Mouse (Mus musculus) stomach, postnatal 0 days (tissue): ENCODE data around the gene Sox15. TPM values are rescaled to one million over a fixed set of nuclear protein-coding genes. Genes with fewer than 3 reads are reported as not detected.

Source experiments
- ATAC-seq: fragments of 200-750 bp; cut with Nextera tagmentation; 2 replicates; pipeline ENCODE4 v1.8.0; 2017; ENCODE audit not compliant: low FRiP score, low TSS enrichment
- DNase-seq: peaks from one replicate; pipeline ENCODE4 v3.0.0-alpha.2; 2016; ENCODE audit warnings: low spot score
- H3K27ac ChIP-seq: fragments of 300-500 bp; sonication (generic); replicated peaks from 2 replicates; pipeline ENCODE4 v1.5.1; 2014; ENCODE audit warnings: mild to moderate bottlenecking, control low read depth
- H3K27me3 ChIP-seq: fragments of 300-500 bp; sonication (generic); 2 replicates; pipeline ENCODE4 v1.6.1; 2014; ENCODE audit warnings: low read length; ENCODE audit not compliant: control insufficient read depth, insufficient read depth
- H3K36me3 ChIP-seq: fragments of 300-500 bp; sonication (generic); 2 replicates; pipeline ENCODE4 v1.6.1; 2014; ENCODE audit warnings: low read length, mixed read lengths; ENCODE audit not compliant: control insufficient read depth, insufficient read depth
- H3K4me1 ChIP-seq: fragments of 300-500 bp; sonication (generic); replicated peaks from 2 replicates; pipeline ENCODE4 v1.6.1; 2014; ENCODE audit warnings: antibody characterized with exemption; ENCODE audit not compliant: control insufficient read depth, insufficient read depth
- H3K4me2 ChIP-seq: fragments of 300-500 bp; sonication (generic); replicated peaks from 2 replicates; pipeline ENCODE4 v1.6.1; 2014; ENCODE audit warnings: low read depth, mild to moderate bottlenecking, control low read depth, moderate library complexity
- H3K4me3 ChIP-seq: fragments of 300-500 bp; sonication (generic); 2 replicates; pipeline ENCODE4 v1.5.1; 2014; ENCODE audit warnings: low read depth, low read length, control low read depth
- H3K9ac ChIP-seq: fragments of 300-500 bp; sonication (generic); 2 replicates; pipeline ENCODE4 v1.6.1; 2014; ENCODE audit warnings: mild to moderate bottlenecking, low read length, control low read depth, mixed read lengths
- H3K9me3 ChIP-seq: fragments of 300-500 bp; sonication (generic); 2 replicates; pipeline ENCODE4 v1.6.1; 2016; ENCODE audit warnings: low read length; ENCODE audit not compliant: control insufficient read depth
- CTCF ChIP-seq: IDR thresholded peaks from 2 replicates; pipeline ENCODE4 v1.5.1; 2016; ENCODE audit warnings: antibody characterized with exemption, low read depth, mild to moderate bottlenecking, moderate library complexity
- EP300 ChIP-seq: optimal IDR thresholded peaks from 2 replicates; pipeline ENCODE3; 2016; ENCODE audit warnings: antibody characterized with exemption
- WGBS: fragments of 180-500 bp; shearing (Covaris S2); extraction: QIAGEN DNeasy Blood & Tissue Kit; methylation state at CpG from one replicate; pipeline ENCODE4 v1.1.7; 2014; 5-methylcytosine and 5-hydroxymethylcytosine counted together
- polyA plus RNA-seq: library from polyadenylated mRNA; unstranded; fragments of >200 nt; fragmentation: Nextera tagmentation; extraction: Ambion mirVana; gene quantifications from 2 replicates; pipeline ENCODE4 v1.2.1, GENCODE M21; 2015

The Sox15 gene
- polyA plus RNA-seq, 1 experiment from 2014 or later, result 7.9 TPM

DNA sequence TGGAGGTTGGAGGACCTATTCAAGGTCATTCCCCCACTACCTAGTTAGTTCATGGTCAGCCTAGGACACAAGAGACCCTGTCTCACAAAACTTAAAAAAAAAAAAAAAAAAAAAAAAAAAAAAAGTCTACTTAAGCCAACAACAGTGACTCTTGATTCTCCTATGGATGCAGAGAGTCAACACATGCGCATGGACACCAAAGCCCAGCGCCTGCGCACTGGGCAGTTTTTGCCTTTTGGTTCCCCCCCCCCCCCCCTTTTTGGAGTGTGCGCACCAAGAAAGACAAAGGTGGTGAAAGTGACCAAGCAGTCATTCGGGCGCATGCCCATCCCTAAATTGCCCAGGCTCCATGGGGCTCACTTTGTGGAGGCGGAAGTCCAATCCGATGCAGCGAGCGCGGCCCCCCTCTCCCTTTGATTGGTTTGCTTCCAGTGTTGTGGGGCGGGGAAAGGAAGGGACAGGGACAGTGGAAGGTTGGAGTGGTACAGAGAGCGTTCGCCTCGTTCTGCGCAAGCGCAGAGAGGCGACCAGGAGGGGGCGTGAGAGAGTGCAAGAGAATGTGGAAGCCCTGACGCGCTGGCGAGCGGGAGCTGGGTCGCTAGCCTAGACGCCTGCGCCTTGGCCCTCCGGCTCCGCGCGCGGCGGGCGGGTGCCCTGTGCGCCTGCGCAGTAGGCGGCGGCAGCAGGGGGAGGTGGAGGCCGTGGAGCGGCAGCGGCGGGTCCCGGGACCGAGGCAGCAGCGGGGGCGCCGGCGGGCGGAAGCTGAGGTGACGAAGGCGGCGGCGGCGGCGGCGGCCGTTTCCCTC is 22.6 kb upstream of the Sox15 start, which contains the start of gene Fxr2:
Gene Fxr2, plus strand, starts transcription at position 707 of the 806 bp plus-strand sequence.
- under 1% methylated on average over 29 of the region's 56 CpGs for WGBS
- Histone ChIP-seq H3K36me3 (no peaks in the 10 kb centered on the region; the same call in 1 of the 2 replicates), H3K9ac (peak within 1 kb of the TSS; percentile 96), H3K27ac (peak within 1 kb of the TSS; percentile 98), H3K4me1 (no peaks in the 10 kb centered on the region), H3K4me2 (peak within 1 kb of the TSS; percentile 87), H3K27me3 (no peaks in the 10 kb centered on the region), H3K4me3 (peak within 1 kb of the TSS; percentile 93), H3K9me3 (no peaks in the 10 kb centered on the region)
- peak; percentile 98 for ATAC-seq
- peak; percentile 100 for DNase-seq
- no peak for TF ChIP-seq EP300
- peak; percentile 90 for TF ChIP-seq CTCF

DNA sequence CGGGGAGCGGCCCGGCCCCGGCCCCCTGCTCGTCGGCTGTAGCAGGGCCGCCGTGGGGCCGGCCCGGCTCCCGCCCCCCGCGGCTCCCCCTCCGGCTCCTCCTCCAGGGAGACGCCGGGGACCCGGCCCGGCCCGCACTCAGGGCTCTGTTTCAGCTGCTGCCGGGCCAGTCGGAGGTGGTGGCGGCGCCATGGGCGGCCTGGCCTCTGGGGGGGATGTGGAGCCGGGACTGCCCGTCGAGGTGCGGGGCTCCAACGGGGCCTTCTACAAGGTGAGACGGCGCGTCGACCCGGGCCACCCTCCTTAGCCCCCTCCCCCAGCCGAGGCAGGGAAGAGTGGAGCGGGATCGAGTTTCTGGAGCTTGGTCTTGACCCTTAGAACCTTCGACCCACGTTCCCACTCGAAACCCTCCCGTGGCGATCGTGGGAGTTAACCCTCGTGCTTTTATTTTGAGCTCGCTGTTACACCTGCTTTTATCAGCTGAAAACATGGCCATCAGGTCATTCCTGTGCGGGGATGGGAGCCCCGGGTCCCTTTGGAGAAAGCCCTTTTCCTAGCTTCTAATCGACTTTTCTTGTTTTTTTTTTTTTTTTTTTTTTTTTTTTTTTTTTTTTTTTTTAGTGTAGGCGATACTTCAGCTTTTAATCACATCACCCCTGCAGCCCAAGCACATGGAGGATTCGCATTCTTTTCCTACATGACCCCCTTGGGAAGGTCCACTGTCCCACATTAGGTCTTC is 21.8 kb upstream of the Sox15 start:
- under 1% methylated on average over 47 of the region's 50 CpGs for WGBS
- no peak for TF ChIP-seq EP300
- no peak for TF ChIP-seq CTCF
- H3K27ac ChIP-seq, result peak overlapping the region; percentile 98
- H3K9me3 ChIP-seq, result no peaks in the 10 kb centered on the region
- DNase-seq (no peak), ATAC-seq (peak; percentile 49)
- no peaks in the 10 kb centered on the region; the same call in 1 of the 2 replicates for H3K36me3 ChIP-seq
- H3K4me1 ChIP-seq, result no peaks in the 10 kb centered on the region
- H3K4me3 ChIP-seq, result peak overlapping the region; percentile 93
- H3K9ac ChIP-seq, result peak overlapping the region; percentile 96
- H3K27me3 ChIP-seq, result no peaks in the 10 kb centered on the region
- H3K4me2 ChIP-seq, result peak overlapping the region; percentile 87

DNA sequence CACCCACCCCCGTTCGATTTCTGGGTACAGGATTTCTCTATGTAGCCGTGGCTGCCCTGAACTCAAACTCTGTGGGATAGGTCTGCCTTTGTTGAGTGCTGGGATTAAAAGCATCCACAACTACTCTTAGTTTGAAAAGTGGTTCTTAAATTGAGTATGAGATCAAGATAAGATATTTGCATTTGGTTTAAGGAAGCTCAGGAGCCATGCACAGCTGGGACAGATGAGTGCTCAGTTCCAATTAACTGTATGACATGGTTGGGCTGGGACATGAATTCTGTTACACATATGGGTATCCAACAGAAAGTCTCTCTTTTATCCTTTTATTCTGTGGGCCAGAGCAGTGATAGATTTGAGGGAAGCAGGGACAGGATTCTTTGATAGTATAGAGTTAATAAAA is 19.6 kb upstream of the Sox15 start:
- no peak overlapping the region for H3K27ac ChIP-seq
- no peak for TF ChIP-seq EP300
- TF ChIP-seq CTCF, result no peak
- H3K4me3 ChIP-seq, result no peak overlapping the region
- H3K4me2 ChIP-seq, result no peak overlapping the region
- 58% methylated on average over 3 of the region's 3 CpGs for WGBS
- DNase-seq, result no peak
- no peaks in the 10 kb centered on the region for H3K4me1 ChIP-seq
- ATAC-seq, result no peak
- H3K27me3 ChIP-seq, result no peaks in the 10 kb centered on the region
- peaks cover 2% of the 10 kb centered on the region; the same call in 1 of the 2 replicates for H3K36me3 ChIP-seq
- no peaks in the 10 kb centered on the region for H3K9me3 ChIP-seq
- H3K9ac ChIP-seq, result no peak overlapping the region

DNA sequence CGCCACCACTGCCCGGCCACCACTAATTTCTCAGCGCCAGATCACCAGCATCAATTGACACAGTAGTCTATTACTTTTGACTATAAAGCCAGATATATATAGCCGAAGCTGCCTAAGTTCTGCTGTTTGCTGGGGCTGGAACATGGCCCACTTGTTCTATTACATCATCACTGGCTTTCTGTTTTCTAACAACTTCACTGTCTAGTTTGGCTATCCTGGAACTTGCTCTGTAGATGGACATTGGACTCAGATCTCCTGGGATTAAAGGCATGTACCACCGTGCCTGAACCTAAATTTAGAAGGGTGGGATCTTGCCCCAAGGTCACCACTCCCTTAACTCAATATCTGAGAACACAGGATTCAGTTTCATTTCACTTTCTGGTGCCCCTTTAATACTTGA is 9.3 kb upstream of the Sox15 start:
- DNase-seq (no peak), ATAC-seq (no peak)
- H3K9me3 ChIP-seq, result no peaks in the 10 kb centered on the region
- TF ChIP-seq EP300, result no peak
- no peak for TF ChIP-seq CTCF
- H3K27me3 ChIP-seq, result no peaks in the 10 kb centered on the region
- peaks cover 53% of the 10 kb centered on the region for H3K36me3 ChIP-seq
- H3K4me3 ChIP-seq, result no peak overlapping the region
- no peak overlapping the region for H3K4me2 ChIP-seq
- H3K4me1 ChIP-seq, result no peaks in the 10 kb centered on the region
- H3K27ac ChIP-seq, result no peak overlapping the region
- 85% methylated on average over 5 of the region's 5 CpGs for WGBS
- no peak overlapping the region for H3K9ac ChIP-seq

DNA sequence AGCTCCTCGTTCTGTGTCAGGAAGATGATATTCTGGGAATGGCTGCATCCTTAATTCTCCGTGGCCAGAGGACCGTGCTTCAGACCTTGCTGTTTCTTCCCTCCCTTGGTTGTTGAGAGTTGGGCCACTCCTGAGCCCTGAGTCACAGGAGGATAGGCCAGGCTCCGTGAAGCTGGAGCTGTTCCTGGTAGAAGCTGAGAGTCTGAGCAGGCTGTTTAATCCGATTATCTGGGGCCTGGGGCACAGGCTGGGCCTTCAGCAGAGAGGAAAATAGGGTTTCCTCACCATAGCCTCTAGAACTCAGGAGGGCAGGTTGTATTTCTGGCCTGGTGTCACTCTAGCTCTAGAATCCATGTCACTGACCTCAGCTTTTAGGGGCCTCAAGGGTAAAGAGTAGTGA is 1.7 kb upstream of the Sox15 start:
- WGBS, result 58% methylated on average over 5 of the region's 5 CpGs
- Histone ChIP-seq H3K27ac (0 out of 2 replicates have a peak overlapping the region, but pooled peaks have one; percentile 13), H3K4me2 (no peak overlapping the region), H3K9me3 (no peaks in the 10 kb centered on the region), H3K27me3 (no peaks in the 10 kb centered on the region), H3K9ac (no peak overlapping the region), H3K4me3 (no peak overlapping the region), H3K36me3 (peaks cover 45% of the 10 kb centered on the region), H3K4me1 (no peaks in the 10 kb centered on the region)
- ATAC-seq, result no peak
- no peak for DNase-seq
- no peak for TF ChIP-seq EP300
- no peak for TF ChIP-seq CTCF
